Mouse (Mus musculus): Measurements from ENCODE around the gene Gm4553. TPM values are rescaled to one million over a fixed set of nuclear protein-coding genes. Genes with fewer than 3 reads are reported as not detected.
"Not testable (repeated sequence)": the region's sequence is repeated elsewhere in the genome, so short reads cannot be mapped to it uniquely, and the experiment has no call there.

The Gm4553 gene
- polyA plus RNA-seq (2015; fragmentation: Nextera tagmentation; extraction: Ambion mirVana): not detected in 2 replicates

DNA sequence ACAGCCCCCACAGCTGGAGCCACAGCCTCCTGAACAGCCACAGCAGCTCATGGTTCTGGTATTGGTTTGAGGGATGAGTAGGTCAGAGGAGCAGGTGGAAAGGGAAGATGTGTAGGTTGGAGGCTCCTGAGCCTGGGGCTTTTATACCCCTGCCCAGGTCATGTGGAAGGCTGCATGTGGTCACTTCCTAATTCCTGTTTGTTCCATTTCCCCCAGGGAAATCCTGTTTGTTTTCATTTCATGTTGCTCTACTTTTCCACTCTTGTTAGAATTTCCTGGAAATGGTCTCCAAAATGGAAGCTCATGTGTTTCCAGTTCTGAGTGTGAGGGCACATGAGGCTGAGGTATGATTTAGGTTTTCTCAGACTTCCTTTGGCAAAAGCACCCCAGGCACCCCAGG is at the start of gene Gm4553:
Gene Gm4553 (minus strand): TSS at position 101 of the 400 bp plus-strand sequence.
- H3K4me2 ChIP-seq (ENCODE audit: low read depth, low read length); ATAC-seq (ENCODE audit: low read depth); H3K4me3 ChIP-seq (ENCODE audit: low read length); H3K27me3 ChIP-seq (ENCODE audit: control insufficient read depth, insufficient read depth, low read depth, low read length); H3K4me1 ChIP-seq (replicated peaks; ENCODE audit: control insufficient read depth, insufficient read depth, low read length); H3K27ac ChIP-seq (ENCODE audit: low read length); H3K9ac ChIP-seq (ENCODE audit: low read length); H3K36me3 ChIP-seq (ENCODE audit: control insufficient read depth, insufficient read depth, low read length); H3K9me3 ChIP-seq (ENCODE audit: control insufficient read depth, low read length): not testable (repeated sequence)

DNA sequence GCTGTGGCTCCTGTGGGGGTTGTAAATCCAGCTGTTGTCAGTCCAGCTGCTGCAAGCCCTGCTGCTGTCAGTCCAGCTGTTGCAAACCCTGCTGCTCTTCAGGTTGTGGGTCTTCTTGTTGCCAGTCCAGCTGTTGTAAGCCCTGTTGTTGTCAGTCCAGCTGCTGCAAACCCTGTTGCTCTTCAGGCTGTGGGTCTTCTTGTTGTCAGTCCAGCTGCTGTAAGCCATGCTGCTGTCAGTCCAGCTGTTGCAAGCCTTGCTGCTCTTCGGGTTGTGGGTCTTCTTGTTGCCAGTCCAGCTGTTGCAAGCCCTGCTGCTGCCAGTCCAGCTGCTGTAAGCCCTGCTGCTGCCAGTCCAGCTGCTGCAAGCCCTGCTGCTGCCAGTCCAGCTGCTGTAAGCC is 46.6 kb upstream of the Gm4553 start:
- H3K27me3 ChIP-seq (ENCODE audit: control insufficient read depth, insufficient read depth, low read depth, low read length); H3K27ac ChIP-seq (ENCODE audit: low read length); H3K36me3 ChIP-seq (ENCODE audit: control insufficient read depth, insufficient read depth, low read length); H3K9me3 ChIP-seq (ENCODE audit: control insufficient read depth, low read length); H3K9ac ChIP-seq (ENCODE audit: low read length); H3K4me2 ChIP-seq (ENCODE audit: low read depth, low read length); H3K4me1 ChIP-seq (replicated peaks; ENCODE audit: control insufficient read depth, insufficient read depth, low read length); H3K4me3 ChIP-seq (ENCODE audit: low read length); ATAC-seq (ENCODE audit: low read depth): not testable (repeated sequence)
- 35% methylated on average over 1 of the region's 1 CpGs for WGBS

DNA sequence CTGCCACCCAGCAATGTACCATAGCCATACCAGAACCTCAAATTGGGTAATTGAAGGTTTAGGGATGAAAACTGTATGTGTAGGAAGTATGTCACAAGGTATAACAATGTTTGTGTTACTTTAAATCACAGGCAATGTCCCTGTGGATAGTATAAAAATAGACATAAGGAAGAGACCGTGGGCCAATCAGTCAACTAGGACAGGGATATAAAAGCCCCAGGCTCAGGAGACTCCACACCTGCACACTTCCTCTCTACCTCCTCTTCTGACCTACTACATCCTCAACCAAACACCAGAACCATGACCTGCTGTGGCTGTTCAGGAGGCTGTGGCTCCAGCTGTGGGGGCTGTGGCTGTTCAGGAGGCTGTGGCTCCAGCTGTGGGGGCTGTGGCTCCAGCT is 46.0 kb upstream of the Gm4553 start, which contains the start of gene Gm7579:
Gene Gm7579 (plus strand): TSS at position 301 of the 400 bp plus-strand sequence.
- ATAC-seq (ENCODE audit: low read depth): no peak
- Histone ChIP-seq H3K9me3 (ENCODE audit: control insufficient read depth, low read length) (no peaks in the 10 kb centered on the region), H3K27ac (ENCODE audit: low read length) (no peak within 1 kb of the TSS), H3K9ac (ENCODE audit: low read length) (no peak within 1 kb of the TSS), H3K4me3 (ENCODE audit: low read length) (no peak within 1 kb of the TSS), H3K4me2 (ENCODE audit: low read depth, low read length) (no peak within 1 kb of the TSS), H3K36me3 (ENCODE audit: control insufficient read depth, insufficient read depth, low read length) (no peaks in the 10 kb centered on the region), H3K27me3 (ENCODE audit: control insufficient read depth, insufficient read depth, low read depth, low read length) (no peaks in the 10 kb centered on the region), H3K4me1 (replicated peaks; ENCODE audit: control insufficient read depth, insufficient read depth, low read length) (no peaks in the 10 kb centered on the region)
- 57% methylated on average over 1 of the region's 1 CpGs for WGBS

DNA sequence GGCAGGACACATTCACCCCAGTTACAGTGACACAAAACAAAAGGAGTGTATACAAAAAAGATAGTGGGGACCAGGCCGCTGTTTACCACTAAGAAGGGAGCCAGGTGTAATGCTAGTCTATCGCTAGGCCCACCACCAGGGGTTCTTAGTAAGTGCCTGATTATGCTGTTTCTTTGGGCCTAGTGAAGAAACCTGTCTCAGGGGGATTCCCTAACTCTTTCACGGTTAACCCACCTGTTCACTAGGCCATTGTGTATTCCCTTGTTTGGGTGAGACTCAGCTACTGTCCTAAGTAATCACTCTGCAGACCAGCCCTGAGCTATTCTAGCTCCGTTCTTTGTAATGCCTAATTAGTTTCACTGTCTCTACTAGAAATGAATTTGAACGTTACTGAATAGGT is 41.4 kb upstream of the Gm4553 start:
- not testable (repeated sequence) for H3K4me1 ChIP-seq (replicated peaks; ENCODE audit: control insufficient read depth, insufficient read depth, low read length); H3K9ac ChIP-seq (ENCODE audit: low read length); H3K4me2 ChIP-seq (ENCODE audit: low read depth, low read length); H3K9me3 ChIP-seq (ENCODE audit: control insufficient read depth, low read length); H3K36me3 ChIP-seq (ENCODE audit: control insufficient read depth, insufficient read depth, low read length); H3K27me3 ChIP-seq (ENCODE audit: control insufficient read depth, insufficient read depth, low read depth, low read length); H3K27ac ChIP-seq (ENCODE audit: low read length); H3K4me3 ChIP-seq (ENCODE audit: low read length); ATAC-seq (ENCODE audit: low read depth)
- 81% methylated on average over 5 of the region's 5 CpGs for WGBS

DNA sequence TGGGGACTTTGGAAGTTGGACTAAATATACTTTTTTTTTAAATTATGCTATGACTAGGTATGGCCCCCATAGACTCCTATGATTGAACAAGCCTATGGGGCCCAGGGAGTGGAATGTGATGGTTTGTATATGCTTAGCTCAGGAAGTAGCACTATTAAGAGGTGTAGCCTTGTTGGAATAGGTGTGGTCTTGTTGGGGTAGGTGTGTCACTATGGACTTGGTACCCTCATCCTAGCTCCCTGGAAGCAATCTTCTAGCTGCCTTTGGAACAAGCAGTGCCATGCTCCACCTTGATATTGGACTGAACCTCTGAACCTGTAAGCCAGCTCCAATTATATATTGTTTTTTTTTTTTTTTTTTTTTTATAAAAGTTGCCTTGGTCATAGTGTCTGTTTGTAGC is 39.9 kb upstream of the Gm4553 start:
- Histone ChIP-seq H3K27me3 (ENCODE audit: control insufficient read depth, insufficient read depth, low read depth, low read length) (no peaks in the 10 kb centered on the region), H3K4me2 (ENCODE audit: low read depth, low read length) (no peak overlapping the region), H3K9ac (ENCODE audit: low read length) (no peak overlapping the region), H3K4me3 (ENCODE audit: low read length) (no peak overlapping the region), H3K9me3 (ENCODE audit: control insufficient read depth, low read length) (no peaks in the 10 kb centered on the region), H3K4me1 (replicated peaks; ENCODE audit: control insufficient read depth, insufficient read depth, low read length) (no peaks in the 10 kb centered on the region), H3K27ac (ENCODE audit: low read length) (no peak overlapping the region), H3K36me3 (ENCODE audit: control insufficient read depth, insufficient read depth, low read length) (no peaks in the 10 kb centered on the region)
- no peak for ATAC-seq (ENCODE audit: low read depth)

DNA sequence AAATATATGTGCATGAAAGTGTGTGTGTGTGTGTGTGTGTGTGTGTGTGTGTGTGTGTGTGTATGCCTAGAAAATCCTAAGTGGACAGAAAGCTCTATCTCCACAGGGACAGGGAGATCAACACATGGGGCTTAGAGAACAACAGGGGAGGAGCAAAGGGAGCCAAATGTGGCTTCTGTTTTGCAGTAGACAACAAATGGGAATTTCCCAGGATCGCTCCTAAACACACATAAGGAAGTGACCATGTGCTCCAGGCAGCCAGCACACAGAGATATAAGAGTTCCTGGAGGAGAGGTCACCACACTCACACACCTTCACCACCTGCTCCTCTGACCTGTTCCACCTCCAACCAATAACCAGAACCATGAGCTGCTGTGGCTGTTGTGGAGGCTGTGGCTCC is 35.5 kb upstream of the Gm4553 start, which contains the start of gene Krtap5-3:
Gene Krtap5-3 (plus strand): TSS at position 301 of the 400 bp plus-strand sequence.
- no peak within 1 kb of the TSS for H3K4me2 ChIP-seq (ENCODE audit: low read depth, low read length)
- H3K9ac ChIP-seq (ENCODE audit: low read length): no peak within 1 kb of the TSS
- H3K27ac ChIP-seq (ENCODE audit: low read length): no peak within 1 kb of the TSS
- no peaks in the 10 kb centered on the region for H3K36me3 ChIP-seq (ENCODE audit: control insufficient read depth, insufficient read depth, low read length)
- 35% methylated on average over 1 of the region's 1 CpGs for WGBS
- no peaks in the 10 kb centered on the region for H3K9me3 ChIP-seq (ENCODE audit: control insufficient read depth, low read length)
- no peaks in the 10 kb centered on the region for H3K4me1 ChIP-seq (replicated peaks; ENCODE audit: control insufficient read depth, insufficient read depth, low read length)
- ATAC-seq (ENCODE audit: low read depth): no peak
- H3K4me3 ChIP-seq (ENCODE audit: low read length): no peak within 1 kb of the TSS
- H3K27me3 ChIP-seq (ENCODE audit: control insufficient read depth, insufficient read depth, low read depth, low read length): no peaks in the 10 kb centered on the region

DNA sequence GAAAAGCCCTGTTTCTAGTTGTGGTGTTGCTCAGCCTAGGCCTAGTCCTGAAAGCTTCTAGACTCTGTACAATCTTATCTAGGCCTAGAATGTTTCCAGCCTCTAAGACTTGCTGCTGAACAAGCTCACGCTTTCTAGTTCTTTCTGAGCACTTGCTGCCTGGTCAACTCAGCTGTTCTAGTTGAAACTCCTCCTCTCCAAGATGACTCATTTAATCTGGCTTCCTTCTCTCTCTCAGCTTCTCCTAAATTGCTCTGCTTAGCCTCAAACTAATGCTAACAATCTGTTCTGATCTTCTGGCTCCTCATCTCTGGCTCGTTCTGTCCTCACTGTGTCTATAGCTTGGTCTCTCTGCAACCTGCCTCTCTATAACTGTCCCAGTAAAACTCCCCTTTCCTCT is 33.2 kb upstream of the Gm4553 start:
- WGBS: 81% methylated on average over 2 of the region's 2 CpGs
- no peaks in the 10 kb centered on the region for H3K4me1 ChIP-seq (replicated peaks; ENCODE audit: control insufficient read depth, insufficient read depth, low read length)
- no peaks in the 10 kb centered on the region for H3K27me3 ChIP-seq (ENCODE audit: control insufficient read depth, insufficient read depth, low read depth, low read length)
- H3K9me3 ChIP-seq (ENCODE audit: control insufficient read depth, low read length): no peaks in the 10 kb centered on the region
- H3K4me2 ChIP-seq (ENCODE audit: low read depth, low read length): no peak overlapping the region
- no peak overlapping the region for H3K4me3 ChIP-seq (ENCODE audit: low read length)
- H3K36me3 ChIP-seq (ENCODE audit: control insufficient read depth, insufficient read depth, low read length): no peaks in the 10 kb centered on the region
- H3K9ac ChIP-seq (ENCODE audit: low read length): no peak overlapping the region
- ATAC-seq (ENCODE audit: low read depth): no peak
- no peak overlapping the region for H3K27ac ChIP-seq (ENCODE audit: low read length)

DNA sequence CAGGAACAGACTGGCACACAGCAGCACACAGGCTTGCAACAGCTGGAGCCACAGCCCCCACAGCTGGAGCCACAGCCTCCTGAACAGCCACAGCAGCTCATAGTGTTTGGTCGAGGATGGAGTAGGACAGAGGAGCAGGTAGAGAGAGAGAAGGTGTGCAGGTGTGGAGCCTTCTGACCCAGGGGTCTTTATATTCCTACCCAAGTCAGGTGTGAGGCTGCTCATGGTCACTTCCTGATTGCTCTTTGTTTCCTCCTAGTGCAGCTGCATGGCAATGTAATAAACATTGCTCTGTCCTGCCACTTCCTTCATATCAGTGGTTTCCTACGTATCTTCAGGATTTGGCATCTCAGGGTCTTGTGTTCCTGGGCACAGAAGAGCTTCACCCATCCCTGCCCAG is 24.8 kb upstream of the Gm4553 start, which contains the start of gene Gm10153:
Gene Gm10153 (minus strand): TSS at position 101 of the 400 bp plus-strand sequence.
- no peaks in the 10 kb centered on the region for H3K4me1 ChIP-seq (replicated peaks; ENCODE audit: control insufficient read depth, insufficient read depth, low read length)
- H3K9me3 ChIP-seq (ENCODE audit: control insufficient read depth, low read length): no peaks in the 10 kb centered on the region
- H3K9ac ChIP-seq (ENCODE audit: low read length): no peak within 1 kb of the TSS
- H3K4me3 ChIP-seq (ENCODE audit: low read length): no peak within 1 kb of the TSS
- H3K4me2 ChIP-seq (ENCODE audit: low read depth, low read length): no peak within 1 kb of the TSS
- no peak within 1 kb of the TSS for H3K27ac ChIP-seq (ENCODE audit: low read length)
- no peaks in the 10 kb centered on the region for H3K27me3 ChIP-seq (ENCODE audit: control insufficient read depth, insufficient read depth, low read depth, low read length)
- no peaks in the 10 kb centered on the region for H3K36me3 ChIP-seq (ENCODE audit: control insufficient read depth, insufficient read depth, low read length)
- no peak for ATAC-seq (ENCODE audit: low read depth)
- WGBS: 38% methylated on average over 2 of the region's 2 CpGs

DNA sequence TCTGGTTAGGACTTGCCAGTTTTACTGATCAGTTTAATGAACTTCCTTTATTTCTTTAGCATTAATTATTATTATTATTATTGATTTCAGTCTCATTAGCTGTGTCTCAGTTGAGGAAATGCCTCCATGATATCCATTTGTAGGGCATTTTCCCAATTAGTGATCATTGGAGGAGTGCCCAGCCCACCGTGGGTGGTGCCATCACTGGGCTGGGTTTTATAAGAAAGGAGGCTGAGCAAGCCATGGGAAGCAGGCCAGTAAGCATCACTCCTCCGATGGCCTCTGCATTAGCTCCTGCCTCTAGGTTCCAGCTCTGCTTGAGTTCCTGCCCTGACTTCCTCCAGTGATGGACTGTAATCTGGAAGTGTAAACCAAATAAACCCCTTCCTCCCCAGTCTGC is 22.6 kb upstream of the Gm4553 start:
- H3K4me1 ChIP-seq (replicated peaks; ENCODE audit: control insufficient read depth, insufficient read depth, low read length): no peaks in the 10 kb centered on the region
- H3K4me2 ChIP-seq (ENCODE audit: low read depth, low read length): no peak overlapping the region
- no peaks in the 10 kb centered on the region for H3K27me3 ChIP-seq (ENCODE audit: control insufficient read depth, insufficient read depth, low read depth, low read length)
- no peak overlapping the region for H3K27ac ChIP-seq (ENCODE audit: low read length)
- H3K36me3 ChIP-seq (ENCODE audit: control insufficient read depth, insufficient read depth, low read length): no peaks in the 10 kb centered on the region
- no peak overlapping the region for H3K9ac ChIP-seq (ENCODE audit: low read length)
- no peak for ATAC-seq (ENCODE audit: low read depth)
- no peaks in the 10 kb centered on the region for H3K9me3 ChIP-seq (ENCODE audit: control insufficient read depth, low read length)
- 73% methylated on average over 2 of the region's 2 CpGs for WGBS
- H3K4me3 ChIP-seq (ENCODE audit: low read length): no peak overlapping the region

DNA sequence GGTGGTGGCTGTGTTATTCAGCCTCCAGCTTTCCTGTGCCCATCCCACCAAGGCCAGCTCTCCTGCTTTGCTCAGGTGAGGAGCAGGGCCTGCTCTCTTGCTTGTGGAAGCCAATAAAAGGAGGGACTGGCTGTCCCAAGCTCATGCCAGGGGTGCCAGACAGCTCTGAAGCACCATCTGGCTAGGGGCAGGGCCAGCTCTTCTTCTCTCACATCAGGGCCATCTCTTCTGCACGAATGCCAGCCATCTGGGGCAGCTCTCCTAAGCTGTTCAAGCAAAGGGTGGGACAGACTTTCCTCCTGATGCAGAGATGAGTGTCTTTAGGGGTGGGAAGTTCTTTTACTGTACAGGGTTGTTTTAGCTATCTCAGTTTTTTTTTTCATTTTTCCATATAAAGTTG is 15.5 kb upstream of the Gm4553 start:
- H3K36me3 ChIP-seq (ENCODE audit: control insufficient read depth, insufficient read depth, low read length): no peaks in the 10 kb centered on the region
- no peak overlapping the region for H3K27ac ChIP-seq (ENCODE audit: low read length)
- no peaks in the 10 kb centered on the region for H3K9me3 ChIP-seq (ENCODE audit: control insufficient read depth, low read length)
- no peaks in the 10 kb centered on the region for H3K27me3 ChIP-seq (ENCODE audit: control insufficient read depth, insufficient read depth, low read depth, low read length)
- H3K9ac ChIP-seq (ENCODE audit: low read length): no peak overlapping the region
- no peak overlapping the region for H3K4me3 ChIP-seq (ENCODE audit: low read length)
- no peak overlapping the region for H3K4me2 ChIP-seq (ENCODE audit: low read depth, low read length)
- no peaks in the 10 kb centered on the region for H3K4me1 ChIP-seq (replicated peaks; ENCODE audit: control insufficient read depth, insufficient read depth, low read length)
- no peak for ATAC-seq (ENCODE audit: low read depth)
- 19% methylated on average over 1 of the region's 1 CpGs for WGBS

Data from lung, embryonic 16.5 days (tissue).